Mouse (Mus musculus) megakaryocyte, embryonic 14.5 days (primary cell): ENCODE data around the gene Cadm3.
A peak's percentile ranks its signal among the peaks of the same experiment; 100 is the strongest.

Experiments
- FLI1 ChIP-seq: IDR thresholded peaks from 2 replicates; pipeline ENCODE4 v1.6.1; 2012; ENCODE audit warnings: low read length, inconsistent platforms, mixed read lengths
- GATA1 ChIP-seq: IDR thresholded peaks from 3 replicates; pipeline ENCODE4 v1.6.1; 2012; ENCODE audit warnings: mixed read lengths, low read length, inconsistent platforms, borderline replicate concordance

- TF ChIP-seq GATA1 (no peak; the same call in 2 of the 3 replicates), FLI1 (0 out of 2 replicates have a peak, but pooled peaks have one; percentile 13)
Observed at GRCm38 (mm10) chr1:173333312-173334253, 33.9 kb downstream of the Cadm3 start, which contains the start of gene Ackr1.
